Mouse (Mus musculus) liver, adult 2 months (tissue): ENCODE measurements around the gene Smad3.

ENCODE experiments used
- CTCF ChIP-seq: fragments of 200-500 bp; IDR thresholded peaks from 2 replicates; pipeline ENCODE4 v1.5.1; 2011; ENCODE audit warnings: low read depth, low read length, control low read depth
- POLR2A ChIP-seq: fragments of 200-500 bp; IDR thresholded peaks from 2 replicates; pipeline ENCODE4 v1.6.1; 2011; ENCODE audit warnings: low read length, control low read depth; ENCODE audit not compliant: insufficient read depth; ENCODE audit errors: extremely low read depth

DNA sequence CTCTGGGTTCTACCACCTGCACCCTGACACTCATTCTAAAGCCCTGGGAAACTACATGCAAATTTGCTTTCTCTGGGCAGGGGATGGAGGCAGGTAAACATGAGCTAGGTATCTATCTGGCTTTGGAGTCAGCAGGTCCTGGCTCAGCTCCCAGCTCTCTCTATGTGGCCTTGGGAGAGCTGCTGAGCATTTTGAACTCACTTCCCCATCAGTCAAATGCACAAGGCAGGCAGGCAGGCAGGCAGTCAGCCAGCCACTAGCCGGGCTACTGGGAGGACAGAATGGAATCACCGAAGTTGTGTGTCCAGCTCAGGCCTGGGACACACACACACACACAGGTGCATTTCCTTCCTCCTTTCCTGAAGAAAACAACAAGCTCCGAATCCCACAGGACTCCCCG, 58.6 kb downstream of the Smad3 start:
- TF ChIP-seq CTCF (no peak), POLR2A (no peak)
